Mouse (Mus musculus): ENCODE data around the gene Padi4. TPM values are rescaled to one million over a fixed set of nuclear protein-coding genes. Genes with fewer than 3 reads are reported as not detected.

The Padi4 gene
- polyA plus RNA-seq, 1 experiment from 2014 or later, result 2.1 TPM

DNA sequence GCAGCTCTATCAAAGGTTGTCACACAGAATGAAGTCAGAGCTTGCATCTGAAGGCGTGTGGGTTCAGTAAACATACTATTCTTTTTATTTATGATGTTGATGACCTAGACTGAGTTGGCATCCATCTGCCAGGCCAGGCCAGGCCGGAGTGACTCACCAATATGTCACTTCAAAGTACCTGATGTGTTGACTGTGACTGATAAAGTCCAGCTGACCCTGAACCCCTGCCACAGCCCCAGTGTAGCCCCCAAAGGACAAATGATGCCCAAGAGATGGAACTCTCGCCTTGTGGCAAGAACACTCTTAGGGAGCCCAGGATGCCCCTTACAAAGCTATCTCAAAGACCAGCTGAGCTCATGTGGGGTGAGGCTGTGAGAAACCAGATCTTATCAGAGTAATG is 18.2 kb downstream of the Padi4 start:
- DNase-seq, result no peak
- WGBS, result 61% methylated on average over 3 of the region's 3 CpGs
- H3K27ac ChIP-seq (ENCODE audit: low read depth), result no peak overlapping the region
- H3K36me3 ChIP-seq (ENCODE audit: insufficient read depth), result no peaks in the 10 kb centered on the region
- H3K9me3 ChIP-seq (ENCODE audit: low read depth, low read length), result no peaks in the 10 kb centered on the region
- ATAC-seq (ENCODE audit: insufficient read depth), result no peak
- no peak for TF ChIP-seq CTCF (IDR thresholded peaks at IDR 0.05; ENCODE audit: low read depth)
- no peak overlapping the region for H3K9ac ChIP-seq
- H3K4me1 ChIP-seq (ENCODE audit: insufficient read depth), result no peaks in the 10 kb centered on the region
- no peak overlapping the region for H3K4me3 ChIP-seq (ENCODE audit: low read depth, low read length)
- H3K27me3 ChIP-seq (ENCODE audit: insufficient read depth, low read length), result no peaks in the 10 kb centered on the region
- no peak overlapping the region for H3K4me2 ChIP-seq

DNA sequence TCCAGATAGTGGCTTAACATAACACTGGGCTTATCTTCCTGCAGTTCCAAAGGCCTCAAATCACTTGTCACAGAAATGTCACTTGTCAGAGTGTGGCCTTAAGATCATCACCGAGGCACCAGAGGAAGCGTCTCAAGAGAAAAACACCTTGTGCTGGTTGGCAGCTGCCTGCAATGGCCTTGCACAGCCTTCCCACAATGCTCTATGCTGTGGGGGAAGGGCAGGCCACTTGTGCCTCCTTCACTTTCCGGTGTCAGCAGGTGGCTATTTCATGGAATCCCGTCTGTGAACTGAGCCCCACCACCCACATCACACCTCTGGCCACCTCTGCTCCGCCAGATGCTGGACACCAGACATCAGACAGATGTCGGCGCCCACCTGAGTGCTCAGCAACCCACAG is 20.7 kb downstream of the Padi4 start:
- H3K4me1 ChIP-seq (ENCODE audit: insufficient read depth), result no peaks in the 10 kb centered on the region
- 30% methylated on average over 7 of the region's 7 CpGs for WGBS
- DNase-seq (no peak), ATAC-seq (ENCODE audit: insufficient read depth) (no peak)
- H3K27me3 ChIP-seq (ENCODE audit: insufficient read depth, low read length), result no peaks in the 10 kb centered on the region
- no peak for TF ChIP-seq CTCF (IDR thresholded peaks at IDR 0.05; ENCODE audit: low read depth)
- no peaks in the 10 kb centered on the region for H3K36me3 ChIP-seq (ENCODE audit: insufficient read depth)
- no peak overlapping the region for H3K4me2 ChIP-seq
- no peak overlapping the region for H3K27ac ChIP-seq (ENCODE audit: low read depth)
- H3K9me3 ChIP-seq (ENCODE audit: low read depth, low read length), result no peaks in the 10 kb centered on the region
- H3K9ac ChIP-seq, result no peak overlapping the region
- no peak overlapping the region for H3K4me3 ChIP-seq (ENCODE audit: low read depth, low read length)

- Histone ChIP-seq H3K36me3 (ENCODE audit: insufficient read depth) (no peaks in the 10 kb centered on the region), H3K9ac (no peak overlapping the region), H3K4me1 (ENCODE audit: insufficient read depth) (no peaks in the 10 kb centered on the region), H3K9me3 (ENCODE audit: low read depth, low read length) (no peaks in the 10 kb centered on the region), H3K4me2 (peak overlapping the region; percentile 33; the same call in 1 of the 2 replicates), H3K27ac (ENCODE audit: low read depth) (no peak overlapping the region), H3K4me3 (ENCODE audit: low read depth, low read length) (no peak overlapping the region), H3K27me3 (ENCODE audit: insufficient read depth, low read length) (no peaks in the 10 kb centered on the region)
- DNase-seq (peak; percentile 44), ATAC-seq (ENCODE audit: insufficient read depth) (0 out of 2 replicates have a peak, but pooled peaks have one; percentile 32)
- WGBS, result 7% methylated on average over 19 of the region's 19 CpGs
- TF ChIP-seq CTCF (IDR thresholded peaks at IDR 0.05; ENCODE audit: low read depth), result peak; percentile 17; the same call in 1 of the 2 replicates
These were observed 23.7 kb downstream of the Padi4 start for GRCm38 (mm10) chr4:140750328-140750727.

- no peak overlapping the region for H3K4me3 ChIP-seq (ENCODE audit: low read depth, low read length)
- peak overlapping the region; percentile 29; the same call in 1 of the 2 replicates for H3K9ac ChIP-seq
- DNase-seq (peak; percentile 66), ATAC-seq (ENCODE audit: insufficient read depth) (0 out of 2 replicates have a peak, but pooled peaks have one; percentile 37)
- no peak overlapping the region for H3K4me2 ChIP-seq
- no peaks in the 10 kb centered on the region for H3K9me3 ChIP-seq (ENCODE audit: low read depth, low read length)
- 20% methylated on average over 12 of the region's 12 CpGs for WGBS
- no peaks in the 10 kb centered on the region for H3K36me3 ChIP-seq (ENCODE audit: insufficient read depth)
- H3K4me1 ChIP-seq (ENCODE audit: insufficient read depth), result no peaks in the 10 kb centered on the region
- TF ChIP-seq CTCF (IDR thresholded peaks at IDR 0.05; ENCODE audit: low read depth), result no peak
- 0 out of 2 replicates have a peak overlapping the region, but pooled peaks have one; percentile 46 for H3K27ac ChIP-seq (ENCODE audit: low read depth)
- no peaks in the 10 kb centered on the region for H3K27me3 ChIP-seq (ENCODE audit: insufficient read depth, low read length)
These were observed 26.1 kb downstream of the Padi4 start for GRCm38 (mm10) chr4:140747978-140748377.

GRCm38 (mm10) chr4:140744654-140745053 is 29.4 kb downstream of the Padi4 start:
- H3K9ac ChIP-seq, result no peak overlapping the region
- WGBS, result 16% methylated on average over 3 of the region's 3 CpGs
- H3K36me3 ChIP-seq (ENCODE audit: insufficient read depth), result no peaks in the 10 kb centered on the region
- no peaks in the 10 kb centered on the region for H3K4me1 ChIP-seq (ENCODE audit: insufficient read depth)
- peak; percentile 65 for TF ChIP-seq CTCF (IDR thresholded peaks at IDR 0.05; ENCODE audit: low read depth)
- H3K4me3 ChIP-seq (ENCODE audit: low read depth, low read length), result no peak overlapping the region
- H3K27ac ChIP-seq (ENCODE audit: low read depth), result no peak overlapping the region
- DNase-seq (peak; percentile 56), ATAC-seq (ENCODE audit: insufficient read depth) (no peak)
- H3K9me3 ChIP-seq (ENCODE audit: low read depth, low read length), result no peaks in the 10 kb centered on the region
- H3K4me2 ChIP-seq, result no peak overlapping the region
- no peaks in the 10 kb centered on the region for H3K27me3 ChIP-seq (ENCODE audit: insufficient read depth, low read length)

- no peaks in the 10 kb centered on the region for H3K4me1 ChIP-seq (ENCODE audit: insufficient read depth)
These were observed 30.9 kb downstream of the Padi4 start for GRCm38 (mm10) chr4:140743086-140743485.

DNA sequence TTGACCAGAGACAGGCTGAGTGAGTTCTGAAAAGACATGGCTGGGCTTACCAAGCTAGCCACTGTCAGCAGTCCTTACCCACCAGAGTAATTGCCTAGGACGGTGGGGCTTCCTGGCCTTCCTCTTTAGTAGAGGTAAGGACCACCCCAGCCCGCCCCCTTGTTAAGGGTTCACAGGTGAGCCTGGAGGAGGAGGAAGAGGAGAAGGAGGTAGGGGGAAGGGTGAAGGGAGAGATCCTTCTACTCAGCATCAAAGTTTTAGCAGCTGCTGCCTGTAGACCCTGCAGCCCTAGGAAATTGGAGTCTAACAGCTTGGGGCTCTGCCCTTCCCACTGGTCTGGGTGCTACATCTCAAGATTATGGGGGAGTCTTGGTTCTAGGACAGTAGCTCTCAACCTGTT is 31.5 kb downstream of the Padi4 start, which contains the start of gene Padi6:
Padi6 (minus strand) TSS at position 101 of the 400 bp plus-strand sequence.
- Histone ChIP-seq H3K9ac (no peak within 1 kb of the TSS), H3K4me1 (ENCODE audit: insufficient read depth) (no peaks in the 10 kb centered on the region), H3K4me2 (no peak within 1 kb of the TSS), H3K27ac (ENCODE audit: low read depth) (no peak within 1 kb of the TSS), H3K36me3 (ENCODE audit: insufficient read depth) (no peaks in the 10 kb centered on the region), H3K27me3 (ENCODE audit: insufficient read depth, low read length) (no peaks in the 10 kb centered on the region), H3K9me3 (ENCODE audit: low read depth, low read length) (no peaks in the 10 kb centered on the region), H3K4me3 (ENCODE audit: low read depth, low read length) (no peak within 1 kb of the TSS)
- 66% methylated on average over 2 of the region's 2 CpGs for WGBS
- no peak for TF ChIP-seq CTCF (IDR thresholded peaks at IDR 0.05; ENCODE audit: low read depth)
- DNase-seq, result no peak
- no peak for ATAC-seq (ENCODE audit: insufficient read depth)

More at GRCm38 (mm10) chr4:140743086-140743485, 30.9 kb downstream of the Padi4 start:
- H3K9ac ChIP-seq, result no peak overlapping the region
- no peaks in the 10 kb centered on the region for H3K36me3 ChIP-seq (ENCODE audit: insufficient read depth)
- ATAC-seq (ENCODE audit: insufficient read depth), result no peak
- no peaks in the 10 kb centered on the region for H3K27me3 ChIP-seq (ENCODE audit: insufficient read depth, low read length)
- 26% methylated on average over 4 of the region's 4 CpGs for WGBS
- H3K4me3 ChIP-seq (ENCODE audit: low read depth, low read length), result no peak overlapping the region
- no peaks in the 10 kb centered on the region for H3K9me3 ChIP-seq (ENCODE audit: low read depth, low read length)
- H3K27ac ChIP-seq (ENCODE audit: low read depth), result no peak overlapping the region
- DNase-seq, result no peak
- no peak overlapping the region for H3K4me2 ChIP-seq
- no peak for TF ChIP-seq CTCF (IDR thresholded peaks at IDR 0.05; ENCODE audit: low read depth)
